Mouse (Mus musculus): ENCODE data around the gene Dnm2. TPM values are rescaled to one million over a fixed set of nuclear protein-coding genes. Genes with fewer than 3 reads are reported as not detected.
"Not testable (repeated sequence)": the region's sequence is repeated elsewhere in the genome, so short reads cannot be mapped to it uniquely, and the experiment has no call there.

The Dnm2 gene
- polyA plus RNA-seq, 1 experiment from 2014 or later, result 50.0 TPM

DNA sequence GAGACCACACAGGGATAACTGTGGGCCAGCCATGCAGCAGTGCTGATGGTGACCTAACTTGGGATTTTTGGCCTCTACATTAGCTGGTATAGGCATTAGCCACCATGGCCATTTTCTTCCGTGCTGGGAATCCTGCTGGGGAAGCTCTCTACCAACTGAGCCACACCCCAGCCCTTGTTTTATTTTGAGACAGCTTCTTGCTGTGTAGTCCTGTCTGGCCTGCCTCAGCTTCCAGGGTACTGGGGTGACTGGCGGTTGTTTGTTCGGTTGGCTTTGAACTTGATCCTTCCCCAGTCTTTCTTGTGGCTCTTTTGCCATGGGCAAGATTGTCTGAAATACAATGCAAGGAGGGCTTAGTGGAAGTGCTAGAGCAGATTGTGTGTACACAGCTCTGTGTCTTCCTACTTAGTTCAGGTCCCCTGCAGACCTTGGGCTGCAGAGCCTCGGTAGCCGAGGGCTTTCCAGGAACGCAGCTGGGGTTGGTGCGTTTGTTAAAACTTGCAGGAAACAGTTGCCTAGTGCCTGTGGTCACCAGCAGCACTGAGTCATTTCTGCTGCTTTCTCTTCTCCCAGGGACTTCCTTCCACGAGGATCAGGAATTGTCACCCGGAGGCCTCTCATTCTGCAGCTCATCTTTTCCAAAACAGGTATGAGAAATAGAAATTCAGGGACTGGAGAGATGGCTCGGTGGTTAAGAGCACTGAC is 32.4 kb downstream of the Dnm2 start:
- no peak for ATAC-seq (ENCODE audit: low read depth)
- no peak overlapping the region for H3K27ac ChIP-seq (ENCODE audit: low read length)
- H3K9ac ChIP-seq (ENCODE audit: low read depth, low read length), result no peak overlapping the region
- peaks cover 13% of the 10 kb centered on the region for H3K36me3 ChIP-seq (ENCODE audit: control insufficient read depth, insufficient read depth)
- H3K27me3 ChIP-seq (ENCODE audit: control insufficient read depth, insufficient read depth, low read depth, low read length), result no peaks in the 10 kb centered on the region
- H3K4me1 ChIP-seq (ENCODE audit: control insufficient read depth, low read depth, low read length), result peaks cover 17% of the 10 kb centered on the region
- no peak overlapping the region for H3K4me2 ChIP-seq (ENCODE audit: low read depth, low read length)
- H3K4me3 ChIP-seq (ENCODE audit: low read depth, low read length), result no peak overlapping the region
- no peaks in the 10 kb centered on the region for H3K9me3 ChIP-seq (replicated peaks; ENCODE audit: control insufficient read depth, low read length)
- WGBS (ENCODE audit: insufficient replicate concordance), result 51% methylated on average over 10 of the region's 10 CpGs

- WGBS (ENCODE audit: insufficient replicate concordance), result 86% methylated on average over 3 of the region's 3 CpGs
- no peak for ATAC-seq (ENCODE audit: low read depth)
- no peak overlapping the region for H3K4me3 ChIP-seq (ENCODE audit: low read depth, low read length)
- H3K9me3 ChIP-seq (replicated peaks; ENCODE audit: control insufficient read depth, low read length), result no peaks in the 10 kb centered on the region
- no peak overlapping the region for H3K27ac ChIP-seq (ENCODE audit: low read length)
- peaks cover 15% of the 10 kb centered on the region for H3K4me1 ChIP-seq (ENCODE audit: control insufficient read depth, low read depth, low read length)
- no peaks in the 10 kb centered on the region for H3K27me3 ChIP-seq (ENCODE audit: control insufficient read depth, insufficient read depth, low read depth, low read length)
- H3K36me3 ChIP-seq (ENCODE audit: control insufficient read depth, insufficient read depth), result peaks cover 13% of the 10 kb centered on the region
- no peak overlapping the region for H3K4me2 ChIP-seq (ENCODE audit: low read depth, low read length)
- no peak overlapping the region for H3K9ac ChIP-seq (ENCODE audit: low read depth, low read length)
These were observed 34.1 kb downstream of the Dnm2 start for GRCm38 (mm10) chr9:21458821-21459220.

DNA sequence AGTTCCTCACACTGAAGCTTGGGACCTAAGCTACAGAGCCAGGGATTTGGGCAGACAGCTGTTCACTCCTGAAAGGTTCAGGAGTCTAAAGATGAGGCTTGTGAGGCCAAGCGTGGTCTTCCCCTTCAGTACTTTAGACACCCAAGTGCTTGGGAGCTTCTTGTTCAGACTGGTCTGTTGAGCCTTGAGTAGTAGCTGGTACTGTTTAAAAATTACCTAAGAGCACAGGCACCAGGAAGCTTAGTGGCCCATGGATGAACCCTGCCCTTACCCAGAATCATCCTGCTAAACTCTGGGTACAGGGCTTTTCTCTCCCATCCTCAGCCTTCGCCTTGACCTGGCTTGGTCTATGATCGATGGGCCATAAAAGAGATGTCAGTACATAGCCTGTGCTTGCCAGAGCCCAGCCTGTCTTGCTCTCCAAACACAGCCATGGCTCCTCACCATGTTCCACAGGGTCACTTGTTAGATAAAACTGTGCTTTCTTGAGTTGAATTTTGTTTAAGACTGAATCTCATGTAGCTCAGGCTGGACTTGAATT is 35.8 kb downstream of the Dnm2 start:
- ATAC-seq (ENCODE audit: low read depth), result no peak
- Histone ChIP-seq H3K36me3 (ENCODE audit: control insufficient read depth, insufficient read depth) (peaks cover 14% of the 10 kb centered on the region), H3K27me3 (ENCODE audit: control insufficient read depth, insufficient read depth, low read depth, low read length) (no peaks in the 10 kb centered on the region), H3K4me1 (ENCODE audit: control insufficient read depth, low read depth, low read length) (peaks cover 7% of the 10 kb centered on the region), H3K9ac (ENCODE audit: low read depth, low read length) (no peak overlapping the region), H3K4me3 (ENCODE audit: low read depth, low read length) (no peak overlapping the region), H3K27ac (ENCODE audit: low read length) (no peak overlapping the region), H3K4me2 (ENCODE audit: low read depth, low read length) (no peak overlapping the region), H3K9me3 (replicated peaks; ENCODE audit: control insufficient read depth, low read length) (no peaks in the 10 kb centered on the region)
- WGBS (ENCODE audit: insufficient replicate concordance), result 79% methylated on average over 3 of the region's 3 CpGs

DNA sequence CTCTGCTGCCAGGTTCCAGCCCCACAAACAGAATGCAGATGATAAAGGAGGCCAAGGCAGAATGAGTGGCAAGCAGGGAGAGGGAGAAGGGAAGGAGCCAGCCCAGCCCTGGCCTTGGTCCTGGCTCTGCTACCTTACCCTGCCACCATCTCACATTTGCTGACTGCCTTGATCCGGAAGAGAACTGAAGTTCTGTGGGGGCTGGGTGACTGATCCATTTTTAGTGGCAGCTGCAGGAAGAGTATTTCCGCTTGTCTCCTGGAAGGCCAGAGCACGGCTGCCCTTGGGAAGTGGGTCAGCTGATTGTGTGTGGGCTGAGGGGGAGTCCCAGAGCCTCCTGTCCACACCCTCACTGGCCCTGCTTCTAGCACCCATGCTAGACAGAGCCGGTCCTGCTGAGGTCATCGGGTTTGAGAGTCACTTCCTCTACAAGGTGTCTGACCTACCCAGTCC is 38.5 kb downstream of the Dnm2 start:
- no peaks in the 10 kb centered on the region for H3K27me3 ChIP-seq (ENCODE audit: control insufficient read depth, insufficient read depth, low read depth, low read length)
- H3K27ac ChIP-seq (ENCODE audit: low read length), result no peak overlapping the region
- no peak overlapping the region for H3K9ac ChIP-seq (ENCODE audit: low read depth, low read length)
- peaks cover 3% of the 10 kb centered on the region; the same call in 1 of the 2 replicates for H3K4me1 ChIP-seq (ENCODE audit: control insufficient read depth, low read depth, low read length)
- peak; percentile 72; the same call in 1 of the 2 replicates for ATAC-seq (ENCODE audit: low read depth)
- no peak overlapping the region for H3K4me2 ChIP-seq (ENCODE audit: low read depth, low read length)
- peaks cover 28% of the 10 kb centered on the region for H3K36me3 ChIP-seq (ENCODE audit: control insufficient read depth, insufficient read depth)
- no peak overlapping the region for H3K4me3 ChIP-seq (ENCODE audit: low read depth, low read length)
- no peaks in the 10 kb centered on the region for H3K9me3 ChIP-seq (replicated peaks; ENCODE audit: control insufficient read depth, low read length)
- 24% methylated on average over 5 of the region's 5 CpGs for WGBS (ENCODE audit: insufficient replicate concordance)

- Histone ChIP-seq H3K27me3 (ENCODE audit: control insufficient read depth, insufficient read depth, low read depth, low read length) (no peaks in the 10 kb centered on the region), H3K4me2 (ENCODE audit: low read depth, low read length) (no peak overlapping the region), H3K27ac (ENCODE audit: low read length) (no peak overlapping the region), H3K9ac (ENCODE audit: low read depth, low read length) (no peak overlapping the region), H3K36me3 (ENCODE audit: control insufficient read depth, insufficient read depth) (peaks cover 32% of the 10 kb centered on the region), H3K4me3 (ENCODE audit: low read depth, low read length) (no peak overlapping the region), H3K9me3 (replicated peaks; ENCODE audit: control insufficient read depth, low read length) (no peaks in the 10 kb centered on the region), H3K4me1 (ENCODE audit: control insufficient read depth, low read depth, low read length) (peaks cover 3% of the 10 kb centered on the region; the same call in 1 of the 2 replicates)
- ATAC-seq (ENCODE audit: low read depth), result no peak
- WGBS (ENCODE audit: insufficient replicate concordance), result 71% methylated on average over 3 of the region's 3 CpGs
These were observed 39.3 kb downstream of the Dnm2 start for GRCm38 (mm10) chr9:21463766-21464564.

- H3K27me3 ChIP-seq (ENCODE audit: control insufficient read depth, insufficient read depth, low read depth, low read length); H3K9ac ChIP-seq (ENCODE audit: low read depth, low read length); ATAC-seq (ENCODE audit: low read depth); H3K4me2 ChIP-seq (ENCODE audit: low read depth, low read length); H3K27ac ChIP-seq (ENCODE audit: low read length); H3K4me1 ChIP-seq (ENCODE audit: control insufficient read depth, low read depth, low read length); H3K4me3 ChIP-seq (ENCODE audit: low read depth, low read length); H3K9me3 ChIP-seq (replicated peaks; ENCODE audit: control insufficient read depth, low read length): not testable (repeated sequence)
- peaks cover 30% of the 10 kb centered on the region for H3K36me3 ChIP-seq (ENCODE audit: control insufficient read depth, insufficient read depth)
- WGBS (ENCODE audit: insufficient replicate concordance), result 88% methylated on average over 7 of the region's 7 CpGs
These were observed 39.8 kb downstream of the Dnm2 start for GRCm38 (mm10) chr9:21464565-21464928.

DNA sequence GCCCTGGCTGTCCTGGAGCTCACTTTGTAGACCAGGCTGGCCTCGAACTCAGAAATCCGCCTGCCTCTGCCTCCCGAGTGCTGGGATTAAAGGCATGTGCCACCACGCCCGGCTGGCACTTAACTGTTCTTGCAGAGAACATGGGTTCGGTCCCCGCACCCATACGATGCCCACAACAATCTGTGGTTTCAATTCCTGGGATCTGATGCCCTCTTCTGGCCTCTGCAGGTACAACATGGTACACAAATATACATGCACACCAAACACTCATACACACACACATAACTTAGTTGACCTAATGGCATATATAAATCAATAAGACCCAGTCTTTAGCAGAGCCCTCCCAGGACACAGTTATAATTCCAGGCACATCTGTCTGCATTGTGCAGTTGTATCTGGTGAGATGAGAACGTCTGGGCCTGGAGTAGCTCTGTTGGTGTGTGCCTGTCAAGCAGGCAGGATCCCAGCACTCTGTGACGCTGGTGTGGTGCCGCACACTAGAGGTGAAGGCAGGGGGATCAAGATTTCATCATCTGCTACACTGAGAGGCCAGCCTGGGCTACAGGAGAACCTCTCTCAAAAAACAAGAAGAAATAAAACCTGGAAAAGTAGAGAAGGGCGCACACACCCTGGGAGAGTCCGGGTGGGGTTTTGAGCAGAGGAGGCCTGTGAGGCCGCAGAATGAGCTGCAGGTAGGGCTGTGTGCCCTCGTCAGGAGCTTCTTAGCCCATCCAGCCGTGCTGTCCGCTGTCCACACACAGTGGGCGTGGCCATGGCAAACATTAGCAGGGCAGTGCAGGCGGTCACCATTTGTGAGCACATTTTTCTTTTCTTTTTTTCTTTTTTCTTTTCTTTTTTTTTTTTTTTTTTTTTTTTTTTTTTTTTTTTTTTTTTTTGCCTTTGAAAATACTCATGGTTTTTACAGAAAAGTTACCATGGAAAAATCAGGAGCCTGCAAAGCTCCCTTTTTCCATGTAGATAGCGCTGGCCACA is 44.6 kb downstream of the Dnm2 start:
- H3K4me3 ChIP-seq (ENCODE audit: low read depth, low read length), result no peak overlapping the region
- ATAC-seq (ENCODE audit: low read depth), result peak; percentile 32
- no peaks in the 10 kb centered on the region for H3K27me3 ChIP-seq (ENCODE audit: control insufficient read depth, insufficient read depth, low read depth, low read length)
- no peaks in the 10 kb centered on the region for H3K4me1 ChIP-seq (ENCODE audit: control insufficient read depth, low read depth, low read length)
- no peak overlapping the region for H3K27ac ChIP-seq (ENCODE audit: low read length)
- H3K4me2 ChIP-seq (ENCODE audit: low read depth, low read length), result no peak overlapping the region
- WGBS (ENCODE audit: insufficient replicate concordance), result 77% methylated on average over 18 of the region's 20 CpGs
- H3K36me3 ChIP-seq (ENCODE audit: control insufficient read depth, insufficient read depth), result peaks cover 66% of the 10 kb centered on the region
- no peaks in the 10 kb centered on the region for H3K9me3 ChIP-seq (replicated peaks; ENCODE audit: control insufficient read depth, low read length)
- no peak overlapping the region for H3K9ac ChIP-seq (ENCODE audit: low read depth, low read length)

DNA sequence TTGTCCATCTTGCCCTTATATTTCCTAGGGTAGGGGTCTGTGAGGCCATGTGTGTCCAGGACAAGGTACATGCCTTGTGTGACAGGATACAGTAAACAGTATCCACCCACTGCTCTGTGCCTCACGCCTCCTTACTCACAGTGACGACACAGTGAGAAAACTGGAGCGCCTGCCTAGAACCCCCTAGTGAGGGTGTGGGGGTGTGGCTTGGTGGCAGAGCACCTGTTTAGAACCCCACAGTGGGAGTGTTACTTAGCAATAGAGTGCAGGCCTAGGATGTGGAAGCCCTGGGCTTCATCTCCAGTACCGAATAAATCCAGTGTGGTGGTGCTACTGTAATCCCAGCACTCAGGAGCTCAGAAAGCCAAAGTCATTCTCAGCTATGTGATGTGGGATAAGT is 48.2 kb downstream of the Dnm2 start:
- Histone ChIP-seq H3K4me1 (ENCODE audit: control insufficient read depth, low read depth, low read length) (no peaks in the 10 kb centered on the region), H3K9me3 (replicated peaks; ENCODE audit: control insufficient read depth, low read length) (0 out of 2 replicates have a peak, but pooled peaks cover 5% of the 10 kb centered on the region), H3K4me3 (ENCODE audit: low read depth, low read length) (no peak overlapping the region), H3K9ac (ENCODE audit: low read depth, low read length) (no peak overlapping the region), H3K4me2 (ENCODE audit: low read depth, low read length) (no peak overlapping the region), H3K27me3 (ENCODE audit: control insufficient read depth, insufficient read depth, low read depth, low read length) (no peaks in the 10 kb centered on the region), H3K36me3 (ENCODE audit: control insufficient read depth, insufficient read depth) (peaks cover 85% of the 10 kb centered on the region), H3K27ac (ENCODE audit: low read length) (no peak overlapping the region)
- no peak for ATAC-seq (ENCODE audit: low read depth)
- WGBS (ENCODE audit: insufficient replicate concordance), result 86% methylated on average over 4 of the region's 4 CpGs
